Mouse (Mus musculus): ENCODE measurements around the gene Sardh. TPM values are rescaled to one million over a fixed set of nuclear protein-coding genes. Genes with fewer than 3 reads are reported as not detected.

Sardh gene
- polyA plus RNA-seq, 1 experiment from 2014 or later, result 4.2 TPM

DNA sequence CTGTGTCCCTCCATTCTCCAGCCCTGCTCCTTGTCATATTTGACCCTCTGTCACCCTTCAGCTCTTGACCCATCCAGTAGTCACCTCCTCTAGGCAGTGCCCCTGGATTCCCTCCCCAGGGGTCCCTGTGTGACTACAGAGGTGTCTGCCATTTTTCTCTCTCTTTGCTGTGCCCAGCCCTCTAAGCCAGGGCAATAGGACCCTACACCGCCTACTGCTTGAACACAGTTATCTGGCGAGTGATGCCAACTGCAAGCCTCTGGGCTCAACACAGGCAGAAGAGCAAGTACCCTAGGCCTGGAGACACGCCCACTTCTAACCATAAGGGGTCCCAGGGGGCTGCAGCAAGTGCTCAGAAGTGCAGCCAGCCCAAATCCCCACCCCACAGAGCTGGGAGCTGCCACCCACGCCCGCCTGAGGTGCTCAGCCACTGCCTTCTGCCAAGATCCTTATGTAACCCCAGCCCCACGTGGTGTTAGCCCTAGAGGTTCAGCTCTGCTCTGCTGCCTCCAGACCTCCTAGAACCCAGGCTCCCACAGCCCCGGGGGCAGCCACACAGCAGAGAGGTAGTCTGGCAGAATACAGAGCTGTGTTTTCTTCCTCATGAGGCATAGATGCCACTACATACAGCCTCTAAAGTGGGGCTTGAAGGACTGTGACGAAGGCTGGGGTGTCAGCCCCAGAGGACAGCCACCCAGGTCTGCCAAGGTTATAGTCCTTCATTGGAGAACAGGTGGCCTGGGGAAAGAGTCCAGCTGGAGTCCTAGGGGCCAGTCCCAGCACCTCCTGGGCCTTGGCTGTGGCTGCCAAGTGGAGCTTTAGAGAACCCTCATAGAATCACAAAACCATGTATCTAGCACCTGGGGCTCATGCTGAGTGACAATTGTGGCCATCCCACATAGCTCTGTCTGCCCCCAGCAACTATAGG lies 35.9 kb downstream of the Sardh start:
- no peaks in the 10 kb centered on the region for H3K27me3 ChIP-seq (replicated peaks; ENCODE audit: control insufficient read depth, insufficient read depth, low read length)
- H3K36me3 ChIP-seq (ENCODE audit: control insufficient read depth, insufficient read depth, low read length), result no peaks in the 10 kb centered on the region
- no peaks in the 10 kb centered on the region for H3K4me1 ChIP-seq (ENCODE audit: control insufficient read depth, insufficient read depth, low read length)
- H3K4me2 ChIP-seq (ENCODE audit: low read length), result no peak overlapping the region
- no peak overlapping the region for H3K4me3 ChIP-seq (ENCODE audit: low read depth, low read length)
- no peak for DNase-seq (ENCODE audit: low spot score)
- ATAC-seq, result no peak
- 62% methylated on average over 8 of the region's 8 CpGs for whole genome bisulfite sequencing
- H3K27ac ChIP-seq (ENCODE audit: low read depth, low read length), result no peak overlapping the region
- no peak overlapping the region for H3K9ac ChIP-seq (ENCODE audit: low read length)
- H3K9me3 ChIP-seq (replicated peaks; ENCODE audit: control insufficient read depth, low read length), result no peaks in the 10 kb centered on the region

DNA sequence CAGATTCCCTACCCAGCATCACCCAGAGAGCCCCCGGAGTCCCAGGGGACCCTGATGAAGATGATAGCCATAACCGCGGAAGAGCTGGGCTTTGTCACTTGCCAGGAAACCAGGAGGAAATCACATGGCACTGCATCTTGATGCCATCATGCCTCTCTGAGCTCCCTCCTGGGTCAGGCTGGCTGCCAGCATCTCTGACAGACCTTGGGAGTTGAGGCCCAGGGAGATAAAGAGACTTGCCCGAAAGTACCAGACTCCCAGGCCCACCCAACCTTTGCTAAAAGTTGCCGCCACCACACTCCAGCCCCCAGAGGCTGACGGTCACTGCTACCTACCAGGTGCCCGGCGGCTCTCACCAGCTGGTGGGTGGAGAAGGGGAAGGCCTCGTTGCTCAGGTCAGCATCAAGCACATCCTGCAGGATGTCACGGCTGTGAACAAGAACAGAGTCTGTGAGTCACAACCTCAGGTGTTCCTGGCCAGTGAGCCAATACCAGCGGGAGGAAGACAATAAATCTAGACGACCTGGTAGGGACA lies 37.4 kb downstream of the Sardh start:
- H3K4me3 ChIP-seq (ENCODE audit: low read depth, low read length), result no peak overlapping the region
- 85% methylated on average over 12 of the region's 12 CpGs for WGBS
- ATAC-seq (no peak), DNase-seq (ENCODE audit: low spot score) (no peak)
- H3K36me3 ChIP-seq (ENCODE audit: control insufficient read depth, insufficient read depth, low read length), result no peaks in the 10 kb centered on the region
- H3K4me1 ChIP-seq (ENCODE audit: control insufficient read depth, insufficient read depth, low read length), result no peaks in the 10 kb centered on the region
- H3K4me2 ChIP-seq (ENCODE audit: low read length), result no peak overlapping the region
- no peaks in the 10 kb centered on the region for H3K27me3 ChIP-seq (replicated peaks; ENCODE audit: control insufficient read depth, insufficient read depth, low read length)
- no peak overlapping the region for H3K27ac ChIP-seq (ENCODE audit: low read depth, low read length)
- no peaks in the 10 kb centered on the region for H3K9me3 ChIP-seq (replicated peaks; ENCODE audit: control insufficient read depth, low read length)
- H3K9ac ChIP-seq (ENCODE audit: low read length), result no peak overlapping the region

DNA sequence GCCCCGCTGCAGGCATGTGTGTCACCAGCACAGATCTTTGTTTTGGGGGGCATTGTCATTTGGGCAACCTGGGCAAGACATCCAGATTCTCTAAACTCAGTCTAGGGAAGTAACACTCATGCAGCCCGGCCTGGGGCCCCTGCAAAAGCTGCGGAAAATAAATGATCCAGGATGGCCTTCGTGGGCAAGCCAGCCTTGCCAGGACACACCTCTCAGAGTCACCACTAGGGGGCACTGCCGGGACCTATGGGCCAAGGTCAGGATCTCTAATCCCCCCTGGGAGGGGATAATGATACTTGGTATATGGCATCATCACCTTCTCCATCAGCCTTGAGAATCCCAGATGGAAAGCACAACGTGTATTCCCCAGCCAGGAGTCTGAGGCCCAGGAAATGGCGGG lies 37.9 kb downstream of the Sardh start:
- 65% methylated on average over 7 of the region's 7 CpGs for WGBS
- H3K4me2 ChIP-seq (ENCODE audit: low read length), result no peak overlapping the region
- H3K4me1 ChIP-seq (ENCODE audit: control insufficient read depth, insufficient read depth, low read length), result no peaks in the 10 kb centered on the region
- ATAC-seq (no peak), DNase-seq (ENCODE audit: low spot score) (peak; percentile 22)
- H3K36me3 ChIP-seq (ENCODE audit: control insufficient read depth, insufficient read depth, low read length), result no peaks in the 10 kb centered on the region
- H3K9me3 ChIP-seq (replicated peaks; ENCODE audit: control insufficient read depth, low read length), result no peaks in the 10 kb centered on the region
- no peak overlapping the region for H3K27ac ChIP-seq (ENCODE audit: low read depth, low read length)
- no peak overlapping the region for H3K9ac ChIP-seq (ENCODE audit: low read length)
- H3K4me3 ChIP-seq (ENCODE audit: low read depth, low read length), result no peak overlapping the region
- no peaks in the 10 kb centered on the region for H3K27me3 ChIP-seq (replicated peaks; ENCODE audit: control insufficient read depth, insufficient read depth, low read length)

DNA sequence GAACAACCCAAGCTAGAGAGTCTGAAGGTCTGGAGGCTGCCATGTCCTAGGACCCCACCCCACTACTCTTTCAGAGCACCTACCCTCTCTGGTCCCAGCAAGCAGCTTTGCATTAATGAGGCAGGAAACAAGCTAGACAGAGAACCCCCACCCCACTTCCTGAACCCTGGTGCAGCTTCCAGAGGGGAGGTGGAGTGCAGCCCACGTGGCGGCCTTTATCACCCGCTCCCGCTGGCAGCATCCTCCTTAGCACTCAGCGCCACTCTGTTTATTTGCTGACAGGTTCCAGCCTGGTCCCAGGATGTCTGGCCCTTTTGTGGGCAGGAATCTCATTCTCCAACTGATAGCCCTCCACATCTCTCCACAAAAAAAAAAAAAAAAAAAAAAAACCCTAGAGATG lies 38.3 kb downstream of the Sardh start:
- no peaks in the 10 kb centered on the region for H3K27me3 ChIP-seq (replicated peaks; ENCODE audit: control insufficient read depth, insufficient read depth, low read length)
- DNase-seq (ENCODE audit: low spot score) (no peak), ATAC-seq (no peak)
- 78% methylated on average over 5 of the region's 5 CpGs for WGBS
- H3K27ac ChIP-seq (ENCODE audit: low read depth, low read length), result no peak overlapping the region
- no peak overlapping the region for H3K4me3 ChIP-seq (ENCODE audit: low read depth, low read length)
- no peaks in the 10 kb centered on the region for H3K9me3 ChIP-seq (replicated peaks; ENCODE audit: control insufficient read depth, low read length)
- no peaks in the 10 kb centered on the region for H3K36me3 ChIP-seq (ENCODE audit: control insufficient read depth, insufficient read depth, low read length)
- no peak overlapping the region for H3K9ac ChIP-seq (ENCODE audit: low read length)
- no peaks in the 10 kb centered on the region for H3K4me1 ChIP-seq (ENCODE audit: control insufficient read depth, insufficient read depth, low read length)
- H3K4me2 ChIP-seq (ENCODE audit: low read length), result no peak overlapping the region

DNA sequence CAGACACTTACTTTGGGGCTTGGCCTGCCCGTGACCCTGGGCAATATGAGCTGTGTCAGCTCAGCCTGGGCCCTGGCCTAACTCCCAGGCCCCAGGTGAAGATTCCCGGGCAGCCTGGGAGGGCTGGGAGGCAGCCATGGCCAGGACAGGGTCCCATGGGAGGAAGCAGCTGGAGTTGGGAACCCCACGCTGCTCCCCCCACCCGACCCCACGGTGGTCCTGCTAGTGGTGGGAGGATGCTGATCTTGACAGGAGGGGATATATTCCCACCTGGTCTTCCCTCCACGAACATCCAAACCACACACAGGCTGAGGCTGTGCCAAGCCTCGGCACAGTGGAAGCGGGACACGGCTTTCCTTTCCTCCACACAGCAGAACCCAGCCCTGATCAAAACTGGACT lies 38.8 kb downstream of the Sardh start:
- Histone ChIP-seq H3K4me1 (ENCODE audit: control insufficient read depth, insufficient read depth, low read length) (no peaks in the 10 kb centered on the region), H3K36me3 (ENCODE audit: control insufficient read depth, insufficient read depth, low read length) (no peaks in the 10 kb centered on the region), H3K27ac (ENCODE audit: low read depth, low read length) (no peak overlapping the region), H3K9me3 (replicated peaks; ENCODE audit: control insufficient read depth, low read length) (no peaks in the 10 kb centered on the region), H3K9ac (ENCODE audit: low read length) (no peak overlapping the region), H3K4me2 (ENCODE audit: low read length) (no peak overlapping the region), H3K27me3 (replicated peaks; ENCODE audit: control insufficient read depth, insufficient read depth, low read length) (no peaks in the 10 kb centered on the region), H3K4me3 (ENCODE audit: low read depth, low read length) (no peak overlapping the region)
- DNase-seq (ENCODE audit: low spot score) (no peak), ATAC-seq (no peak)
- WGBS, result 88% methylated on average over 9 of the region's 9 CpGs

DNA sequence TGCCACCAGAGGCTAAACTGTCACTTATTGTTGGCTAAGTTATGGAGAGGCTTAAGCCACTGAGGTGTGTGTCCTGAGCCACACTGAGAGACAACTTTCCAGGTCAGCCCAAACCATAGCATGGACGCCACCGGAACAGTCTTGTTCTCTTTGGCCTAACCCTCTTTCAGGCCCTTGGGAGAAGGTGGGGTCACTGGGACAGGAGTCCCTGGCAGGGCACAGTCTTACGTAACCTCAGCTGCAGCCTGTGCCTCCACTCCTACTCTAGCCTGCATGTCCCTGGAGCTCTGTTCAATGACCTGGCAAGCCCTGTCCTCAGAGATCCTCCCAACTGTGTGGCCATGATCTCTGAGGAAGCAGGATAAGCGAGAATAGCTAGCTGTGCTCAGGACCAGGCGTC lies 41.0 kb downstream of the Sardh start:
- Histone ChIP-seq H3K4me2 (ENCODE audit: low read length) (no peak overlapping the region), H3K9me3 (replicated peaks; ENCODE audit: control insufficient read depth, low read length) (no peaks in the 10 kb centered on the region), H3K36me3 (ENCODE audit: control insufficient read depth, insufficient read depth, low read length) (no peaks in the 10 kb centered on the region), H3K4me1 (ENCODE audit: control insufficient read depth, insufficient read depth, low read length) (no peaks in the 10 kb centered on the region), H3K4me3 (ENCODE audit: low read depth, low read length) (no peak overlapping the region), H3K9ac (ENCODE audit: low read length) (no peak overlapping the region), H3K27me3 (replicated peaks; ENCODE audit: control insufficient read depth, insufficient read depth, low read length) (no peaks in the 10 kb centered on the region), H3K27ac (ENCODE audit: low read depth, low read length) (no peak overlapping the region)
- WGBS, result 92% methylated on average over 5 of the region's 5 CpGs
- ATAC-seq (no peak), DNase-seq (ENCODE audit: low spot score) (no peak)

DNA sequence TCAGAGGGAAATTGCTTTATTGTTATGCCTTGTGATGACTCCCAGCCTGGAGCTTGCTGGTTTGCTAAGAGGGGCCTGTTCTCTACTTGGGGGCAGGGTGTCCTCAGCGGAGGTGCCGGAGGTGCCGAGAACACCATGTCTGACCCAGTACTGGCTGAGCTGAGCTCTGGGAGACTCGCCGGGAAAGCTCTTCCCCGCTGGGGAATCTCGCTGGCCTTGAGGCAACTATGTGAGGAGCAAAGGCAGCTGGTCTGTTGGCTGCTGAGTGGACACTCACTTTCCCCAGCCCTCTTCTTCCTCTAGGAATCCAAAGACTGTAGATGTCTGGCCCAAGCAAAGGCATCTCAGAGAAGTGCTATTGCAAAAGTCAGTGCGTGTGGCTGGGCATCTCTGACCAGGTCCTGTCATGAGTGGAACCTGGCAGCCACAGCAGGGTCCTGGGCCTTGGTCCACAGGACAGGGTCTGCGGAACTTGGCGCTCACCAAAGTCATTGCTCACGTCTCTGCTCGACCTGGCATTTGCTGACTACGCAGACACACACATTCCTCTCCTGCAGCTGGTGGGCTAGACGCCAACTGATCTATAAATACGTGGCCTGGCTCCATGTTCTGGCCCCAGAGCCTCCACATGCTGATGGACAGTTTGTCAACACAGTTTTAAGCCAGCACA lies 41.9 kb downstream of the Sardh start:
- Histone ChIP-seq H3K9me3 (replicated peaks; ENCODE audit: control insufficient read depth, low read length) (no peaks in the 10 kb centered on the region), H3K36me3 (ENCODE audit: control insufficient read depth, insufficient read depth, low read length) (no peaks in the 10 kb centered on the region), H3K4me3 (ENCODE audit: low read depth, low read length) (no peak overlapping the region), H3K4me1 (ENCODE audit: control insufficient read depth, insufficient read depth, low read length) (no peaks in the 10 kb centered on the region), H3K4me2 (ENCODE audit: low read length) (no peak overlapping the region), H3K27me3 (replicated peaks; ENCODE audit: control insufficient read depth, insufficient read depth, low read length) (no peaks in the 10 kb centered on the region), H3K27ac (ENCODE audit: low read depth, low read length) (0 out of 2 replicates have a peak overlapping the region, but pooled peaks have one; percentile 21), H3K9ac (ENCODE audit: low read length) (no peak overlapping the region)
- DNase-seq (ENCODE audit: low spot score) (no peak), ATAC-seq (no peak)
- 83% methylated on average over 15 of the region's 15 CpGs for WGBS

DNA sequence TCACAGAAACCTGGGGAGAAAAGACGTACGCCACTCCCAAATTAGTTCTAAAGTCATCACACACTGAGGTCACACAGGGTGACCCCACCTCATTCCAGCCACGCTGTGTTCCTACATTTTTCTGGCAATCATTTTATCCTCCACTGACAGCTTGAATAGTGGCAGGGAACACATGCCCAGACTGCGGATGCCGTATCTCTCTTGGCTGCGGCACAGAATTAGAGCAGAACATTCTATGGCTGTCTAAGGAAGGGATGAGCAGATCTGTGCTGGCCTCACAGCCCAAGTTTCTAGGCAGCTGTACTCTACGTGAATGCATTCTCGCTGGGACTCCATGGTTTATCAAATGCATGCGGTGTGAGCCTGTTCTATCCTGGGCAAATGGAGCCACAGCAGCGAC lies 42.5 kb downstream of the Sardh start:
- H3K4me1 ChIP-seq (ENCODE audit: control insufficient read depth, insufficient read depth, low read length), result no peaks in the 10 kb centered on the region
- no peak for ATAC-seq
- no peak overlapping the region for H3K4me2 ChIP-seq (ENCODE audit: low read length)
- no peak overlapping the region for H3K9ac ChIP-seq (ENCODE audit: low read length)
- 0 out of 2 replicates have a peak overlapping the region, but pooled peaks have one; percentile 21 for H3K27ac ChIP-seq (ENCODE audit: low read depth, low read length)
- 78% methylated on average over 10 of the region's 10 CpGs for WGBS
- peak; percentile 42 for DNase-seq (ENCODE audit: low spot score)
- H3K4me3 ChIP-seq (ENCODE audit: low read depth, low read length), result no peak overlapping the region
- no peaks in the 10 kb centered on the region for H3K36me3 ChIP-seq (ENCODE audit: control insufficient read depth, insufficient read depth, low read length)
- H3K27me3 ChIP-seq (replicated peaks; ENCODE audit: control insufficient read depth, insufficient read depth, low read length), result no peaks in the 10 kb centered on the region
- H3K9me3 ChIP-seq (replicated peaks; ENCODE audit: control insufficient read depth, low read length), result no peaks in the 10 kb centered on the region

DNA sequence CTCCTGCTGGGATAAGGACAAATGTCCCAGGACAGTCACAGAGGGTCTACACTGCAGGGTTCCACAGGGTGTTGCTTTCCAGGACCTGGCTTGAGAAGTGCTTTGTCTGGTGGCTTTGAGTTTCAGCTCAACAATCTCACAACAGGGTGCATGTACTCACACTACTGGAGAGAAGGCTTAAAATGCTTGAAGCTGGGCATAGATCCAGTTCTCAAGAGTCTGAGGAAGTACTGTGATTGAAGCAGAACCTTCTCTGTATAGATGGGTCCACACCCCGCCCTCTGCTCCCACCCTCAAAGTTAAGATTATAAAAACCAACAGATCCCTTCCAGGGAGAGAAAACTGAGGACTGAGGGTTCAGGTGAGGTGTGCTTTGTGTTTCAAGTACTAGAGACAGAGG lies 47.6 kb downstream of the Sardh start:
- H3K4me3 ChIP-seq (ENCODE audit: low read depth, low read length), result no peak overlapping the region
- H3K4me1 ChIP-seq (ENCODE audit: control insufficient read depth, insufficient read depth, low read length), result no peaks in the 10 kb centered on the region
- no peaks in the 10 kb centered on the region for H3K9me3 ChIP-seq (replicated peaks; ENCODE audit: control insufficient read depth, low read length)
- no peaks in the 10 kb centered on the region for H3K36me3 ChIP-seq (ENCODE audit: control insufficient read depth, insufficient read depth, low read length)
- WGBS, result 89% methylated on average over 1 of the region's 1 CpGs
- H3K27me3 ChIP-seq (replicated peaks; ENCODE audit: control insufficient read depth, insufficient read depth, low read length), result no peaks in the 10 kb centered on the region
- no peak for DNase-seq (ENCODE audit: low spot score)
- H3K27ac ChIP-seq (ENCODE audit: low read depth, low read length), result no peak overlapping the region
- ATAC-seq, result no peak
- H3K4me2 ChIP-seq (ENCODE audit: low read length), result no peak overlapping the region
- no peak overlapping the region for H3K9ac ChIP-seq (ENCODE audit: low read length)
